Mouse (Mus musculus): Measurements from ENCODE around the gene Zfp90.

Zfp90 gene

DNA sequence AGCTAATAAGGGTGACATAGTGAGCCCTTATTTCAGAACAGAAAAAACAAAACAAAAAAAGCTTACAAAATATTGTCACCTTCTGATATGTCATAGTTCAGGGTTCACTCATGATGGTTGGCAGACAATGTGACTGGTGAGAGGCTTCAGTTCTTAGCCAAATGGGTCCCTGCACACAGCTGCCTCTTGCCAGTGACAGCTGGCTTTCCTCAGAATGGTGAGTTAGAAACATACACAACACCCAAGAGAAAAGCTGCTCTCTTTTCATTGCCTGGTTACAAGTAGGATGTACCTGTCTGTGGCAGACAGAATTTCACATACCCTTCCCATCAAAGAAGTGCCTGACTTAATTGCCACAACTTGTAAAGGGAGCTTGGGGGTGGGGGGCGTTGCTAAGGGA is 18.5 kb downstream of the Zfp90 start:
- peak; percentile 10 for DNase-seq

DNA sequence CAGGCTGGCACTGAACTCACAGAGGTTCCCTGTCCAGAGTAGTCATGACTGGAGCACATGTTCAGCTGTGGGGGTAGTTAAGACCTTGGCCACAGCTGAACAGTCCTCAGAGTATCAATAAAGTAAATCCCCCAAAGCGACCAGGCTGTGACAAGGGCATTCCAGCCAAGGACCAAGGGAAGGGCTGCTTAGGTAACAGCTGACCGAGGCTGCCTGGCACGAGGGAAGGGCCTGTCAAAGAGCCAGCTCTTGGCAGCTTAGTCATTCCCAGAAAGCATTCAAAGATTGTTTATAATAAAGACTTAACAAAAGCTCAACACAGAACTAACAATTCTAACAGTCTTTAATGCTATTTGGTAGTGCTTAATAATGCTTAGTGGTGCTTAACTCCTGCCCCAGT is 22.7 kb downstream of the Zfp90 start:
- no peak for DNase-seq

DNA sequence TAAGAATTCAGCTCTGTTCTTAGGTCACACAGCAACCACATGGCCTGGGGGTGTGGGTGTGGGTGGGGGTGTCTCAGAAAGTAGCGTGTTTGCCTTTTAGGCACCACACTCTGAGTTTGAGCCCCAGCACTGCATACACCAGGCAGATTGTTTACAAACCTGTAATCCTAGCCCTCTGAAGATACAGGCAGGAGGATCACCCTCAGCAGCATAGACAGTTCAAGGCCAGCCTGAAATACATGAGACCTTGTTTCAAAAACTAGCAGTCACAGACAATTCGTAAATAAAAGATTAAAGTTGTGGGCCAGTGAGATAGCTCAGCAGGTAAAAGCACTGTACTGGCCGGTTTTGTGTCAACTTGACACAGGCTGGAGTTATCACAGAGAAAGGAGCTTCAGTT is 25.0 kb downstream of the Zfp90 start:
- DNase-seq, result no peak

DNA sequence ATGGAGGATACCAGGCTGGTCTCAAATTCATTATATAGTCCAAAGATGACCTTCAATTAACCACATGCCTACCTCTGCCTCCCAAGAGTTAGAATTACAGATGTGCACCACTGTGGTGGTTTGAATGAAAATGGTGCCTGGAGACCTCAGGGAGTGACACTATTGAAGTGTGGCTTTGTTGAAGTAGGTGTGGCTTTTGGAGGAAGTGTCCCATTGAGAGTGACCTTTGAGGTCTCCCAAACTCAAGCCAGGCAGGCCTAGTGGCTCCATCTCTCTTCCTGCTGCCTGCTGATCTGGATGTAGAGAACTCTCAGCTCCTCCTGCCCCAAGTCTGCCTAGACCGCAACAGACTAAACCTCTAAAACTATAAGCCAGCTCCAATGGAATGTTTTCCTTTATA is 27.6 kb downstream of the Zfp90 start:
- DNase-seq, result no peak

DNA sequence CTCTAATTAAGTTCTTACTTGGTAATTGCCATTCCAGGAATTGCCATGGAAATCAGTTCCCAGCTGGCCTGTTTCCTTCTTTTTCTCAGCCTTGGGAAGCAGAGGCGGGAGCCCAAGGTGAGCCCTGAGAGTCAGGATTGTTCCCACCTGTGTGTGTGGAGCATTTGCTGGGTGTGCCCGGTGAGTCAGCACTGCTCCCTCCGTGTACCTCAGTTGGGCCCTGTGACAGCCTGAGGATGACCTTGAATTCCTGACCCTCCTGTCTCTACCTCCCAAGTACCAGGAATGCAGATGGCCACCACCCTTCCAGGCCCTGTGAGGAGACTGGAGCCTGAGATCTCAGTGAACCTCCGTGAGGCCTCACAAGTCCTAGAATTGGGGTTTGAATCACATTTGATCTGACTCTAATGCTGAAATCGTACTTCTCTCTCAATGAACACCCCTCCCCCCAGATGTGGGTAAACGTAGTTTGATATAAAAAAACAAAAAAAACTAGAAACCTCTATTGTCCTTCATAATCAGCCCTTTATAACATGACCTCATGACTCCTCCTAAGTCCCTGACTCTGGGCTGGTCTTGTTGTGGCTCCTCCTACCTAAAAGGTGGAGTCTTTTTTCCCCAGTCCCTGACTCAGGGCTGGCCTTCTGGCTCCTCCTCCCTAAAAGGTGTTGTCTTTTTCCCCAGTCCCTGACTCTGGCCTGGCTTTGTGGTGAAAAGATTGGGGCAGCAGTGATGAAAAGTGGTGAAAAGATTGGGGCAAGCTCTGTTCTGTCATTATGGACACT is 36.4 kb downstream of the Zfp90 start:
- no peak for DNase-seq

DNA sequence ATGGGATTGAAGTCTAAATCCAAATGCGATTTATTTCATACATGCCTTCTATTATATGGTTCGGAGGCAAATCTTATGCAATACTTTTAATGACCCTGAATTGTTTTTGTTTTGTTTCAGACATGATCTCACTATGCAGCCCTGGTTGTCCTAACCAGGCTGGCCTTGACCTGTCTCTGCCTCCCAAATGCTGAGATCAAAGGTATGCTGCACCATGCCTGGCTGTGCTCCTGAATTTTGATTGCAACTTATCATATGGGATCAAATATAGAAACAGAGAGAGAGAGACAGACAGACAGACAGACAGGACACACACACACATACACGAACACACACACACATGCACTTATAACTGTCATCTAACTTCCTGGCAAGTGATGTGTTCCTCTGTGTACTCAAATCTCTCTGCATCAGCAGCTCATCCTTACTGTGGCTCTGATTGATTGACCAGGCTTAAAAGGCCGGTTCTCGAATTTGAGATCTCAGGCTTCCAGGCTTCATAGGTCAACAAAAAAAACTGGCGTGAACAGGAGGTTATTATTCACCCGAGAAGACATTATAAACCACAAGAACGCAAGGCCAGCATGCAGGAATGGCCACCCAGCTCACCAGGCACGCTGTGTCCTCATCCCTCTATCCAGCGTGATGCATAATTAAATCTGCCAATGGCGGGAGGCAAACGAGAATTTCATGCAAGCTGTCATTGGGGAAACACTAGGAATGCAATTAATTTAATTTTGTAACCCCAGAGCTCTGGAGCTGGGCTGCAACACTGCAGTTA is 37.8 kb downstream of the Zfp90 start:
- DNase-seq, result no peak

DNA sequence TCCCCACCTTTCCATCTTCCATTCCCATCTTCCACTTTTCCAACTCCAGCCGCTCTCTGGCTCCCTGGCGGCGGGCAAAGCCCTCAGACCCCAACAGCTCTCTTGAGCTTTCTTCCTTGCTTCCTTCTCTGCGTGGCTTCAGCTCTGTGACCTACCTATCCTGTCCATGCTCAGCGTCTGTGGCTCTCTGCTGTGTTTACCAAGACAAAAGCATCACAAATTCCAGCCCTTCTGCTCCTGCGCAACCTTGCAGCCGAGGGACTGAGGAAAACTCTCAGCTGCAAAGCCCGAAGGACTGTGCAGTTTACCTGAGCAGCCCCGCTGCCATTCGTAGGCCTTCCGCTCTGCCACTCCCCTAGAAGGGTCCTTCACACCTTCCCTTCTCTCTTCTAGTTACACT is 38.9 kb downstream of the Zfp90 start:
- no peak for DNase-seq

DNA sequence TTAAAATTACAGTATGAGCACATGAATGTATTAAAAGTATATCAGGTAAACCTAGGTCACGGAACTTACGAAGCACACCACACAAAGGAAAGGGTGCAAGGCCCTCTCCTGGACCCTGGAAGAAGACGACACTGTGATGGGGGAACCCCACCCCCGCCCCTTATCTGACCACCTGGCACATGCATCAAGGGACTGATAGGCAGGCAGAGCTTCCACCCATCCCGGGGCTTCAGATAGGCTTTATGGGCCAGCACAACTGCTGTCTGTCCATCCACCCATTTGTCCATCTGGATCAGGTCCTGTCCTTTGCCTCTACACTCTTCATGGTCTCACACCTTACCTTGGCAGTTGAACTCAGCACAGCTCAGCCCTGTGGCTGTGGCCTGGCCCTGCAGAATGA is 47.0 kb downstream of the Zfp90 start:
- no peak for DNase-seq

DNA sequence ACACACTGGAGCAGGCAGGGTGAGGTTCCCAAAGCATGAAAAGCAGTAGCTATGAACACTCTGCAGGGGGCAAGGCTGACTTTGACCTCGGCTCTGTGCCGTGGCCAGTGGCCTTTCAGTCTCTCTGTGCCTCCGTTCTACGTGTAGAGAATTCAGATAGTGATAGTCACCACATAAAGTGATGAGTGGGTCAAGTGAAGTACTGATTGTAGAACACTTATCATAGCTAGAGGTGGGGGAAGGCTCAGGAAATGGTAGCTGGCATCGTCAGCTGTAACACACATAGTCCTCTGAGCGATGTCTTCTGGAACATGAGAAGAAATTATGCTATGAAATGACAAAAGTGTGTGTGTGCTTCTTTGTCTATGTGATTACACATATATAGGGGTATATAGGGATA is 48.7 kb downstream of the Zfp90 start:
- no peak for DNase-seq

DNA sequence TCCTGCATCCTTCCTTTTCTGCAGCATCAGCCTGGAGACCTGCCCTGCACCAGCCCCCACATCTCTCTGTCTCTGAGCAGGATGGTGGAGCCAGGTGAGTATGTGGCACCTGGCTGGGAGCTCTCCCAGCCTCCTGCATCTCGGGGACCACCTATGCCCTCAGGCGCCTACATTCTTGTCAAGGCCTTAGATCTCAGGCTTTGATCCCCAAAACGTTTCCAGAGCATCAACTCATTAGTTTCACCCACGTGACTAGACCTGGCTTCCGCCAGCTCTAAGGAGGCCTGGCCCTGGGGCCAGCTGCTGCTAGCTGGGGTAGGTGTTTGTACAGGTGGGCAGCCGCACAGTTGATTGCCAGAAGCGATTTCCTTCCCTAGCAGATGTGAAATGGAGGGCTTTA is 54.4 kb downstream of the Zfp90 start:
- no peak for DNase-seq

DNA sequence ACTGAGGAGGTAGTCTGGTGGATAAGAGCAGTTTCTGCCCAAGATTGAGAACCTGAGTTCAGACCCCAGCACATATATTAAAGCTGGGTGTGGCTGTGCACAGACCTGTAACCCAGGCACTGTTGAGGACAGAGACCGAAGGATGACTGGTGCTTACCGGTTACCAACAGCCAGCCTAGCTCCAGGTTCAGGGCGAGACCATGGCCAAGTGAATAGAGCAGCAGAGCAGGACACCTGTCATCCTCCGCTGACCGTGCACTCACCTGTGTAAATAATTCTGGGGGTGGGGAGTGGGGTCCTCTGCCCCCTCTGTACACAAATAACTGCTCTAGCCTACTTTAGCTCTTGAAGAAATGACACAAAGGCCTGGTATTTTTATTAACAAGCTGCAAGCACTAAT is 58.9 kb downstream of the Zfp90 start:
- no peak for DNase-seq

Data from retina, postnatal 1 day (tissue).